Mouse (Mus musculus): Measurements from ENCODE around the gene Ccdc159.

GRCm38 (mm10) chr9:21938234-21938855 is 11.1 kb downstream of the Ccdc159 start:
- TF ChIP-seq GATA1 (IDR thresholded peaks at IDR 0.05; ENCODE audit: low read length), result no peak
- TF ChIP-seq TAL1 (IDR thresholded peaks at IDR 0.05; ENCODE audit: low read length), result no peak

Measured in erythroblast, embryonic 14.5 days (primary cell).